17 mouse cellular contexts compared by ENCODE assay signal in genomic region chr6:16551945-16552673, GRCm38 (mm10).
A peak's percentile ranks its signal among the peaks of the same experiment; 100 is the strongest.
DNase-seq lines count a peak whose midpoint lies in the region; ATAC-seq and TF ChIP-seq lines count a peak whose summit lies in the region.
"Had no signal": no experiment of that assay in that cellular context is flagged by ENCODE, and none has a peak within 500 bp of the region (broad histone marks: within the 10 kb centered on the region; RNA-seq: fewer than 3 reads in every experiment).

No protein-coding gene starts in this region.

- H3K27me3 ChIP-seq in forebrain, embryonic 14.5 days (replicated peaks; ENCODE audit: control insufficient read depth, insufficient read depth, low read length): no peaks in the 10 kb centered on the region
- no peaks in the 10 kb centered on the region for H3K27me3 ChIP-seq in forebrain, embryonic 12.5 days
- no peaks in the 10 kb centered on the region for H3K27me3 ChIP-seq in midbrain, embryonic 16.5 days (ENCODE audit: control insufficient read depth, insufficient read depth, low read depth, low read length)
- no peaks in the 10 kb centered on the region for H3K27me3 ChIP-seq in midbrain, embryonic 15.5 days (replicated peaks)
- no peaks in the 10 kb centered on the region for H3K27me3 ChIP-seq in embryonic facial prominence, embryonic 11.5 days (ENCODE audit: control insufficient read depth, insufficient read depth, low read length)
- no peaks in the 10 kb centered on the region for H3K27me3 ChIP-seq in limb, embryonic 14.5 days (ENCODE audit: control insufficient read depth, insufficient read depth, low read length)
- H3K27me3 ChIP-seq: CH12.LX; embryonic facial prominence, embryonic 15.5 days; liver, embryonic 12.5 days had no signal

- peak; percentile 33 for DNase-seq in forebrain, embryonic 14.5 days (ENCODE audit: low spot score)
- peak; percentile 26 for DNase-seq in embryonic facial prominence, embryonic 11.5 days (ENCODE audit: low spot score)
- DNase-seq in limb, embryonic 14.5 days (ENCODE audit: low spot score): peak; percentile 77
- DNase-seq: adrenal gland, adult 8-10 months; cerebellum, adult 18-20 months; gastrocnemius, postnatal 14 days; thymus, adult 2 months had no signal

- no peak overlapping the region for H3K4me2 ChIP-seq in forebrain, embryonic 14.5 days (ENCODE audit: low read length)
- H3K4me2 ChIP-seq in forebrain, embryonic 12.5 days: no peak overlapping the region
- H3K4me2 ChIP-seq in midbrain, embryonic 16.5 days (ENCODE audit: low read length): no peak overlapping the region
- no peak overlapping the region for H3K4me2 ChIP-seq in midbrain, embryonic 15.5 days
- H3K4me2 ChIP-seq in embryonic facial prominence, embryonic 11.5 days (ENCODE audit: low read depth, low read length): no peak overlapping the region
- H3K4me2 ChIP-seq in limb, embryonic 14.5 days (replicated peaks; ENCODE audit: low read depth, low read length, severe bottlenecking): peak overlapping the region; percentile 13; the same call in 1 of the 2 replicates
- H3K4me2 ChIP-seq: embryonic facial prominence, embryonic 15.5 days; liver, embryonic 12.5 days had no signal

- no peak for TF ChIP-seq POLR2A in limb, embryonic 14.5 days (IDR thresholded peaks at IDR 0.05; ENCODE audit: borderline replicate concordance, extremely low read depth, insufficient read depth, insufficient read length)

- 51% methylated on average over 7 of the region's 7 CpGs for WGBS in forebrain, embryonic 14.5 days
- WGBS in forebrain, embryonic 12.5 days: 71% methylated on average over 7 of the region's 7 CpGs
- WGBS in midbrain, embryonic 16.5 days: 72% methylated on average over 7 of the region's 7 CpGs
- 71% methylated on average over 7 of the region's 7 CpGs for WGBS in midbrain, embryonic 15.5 days
- 42% methylated on average over 7 of the region's 7 CpGs for WGBS in embryonic facial prominence, embryonic 11.5 days
- WGBS in limb, embryonic 14.5 days: 13% methylated on average over 7 of the region's 7 CpGs

- H3K4me1 ChIP-seq in forebrain, embryonic 14.5 days (ENCODE audit: control insufficient read depth, insufficient read depth, low read length): peaks cover 5% of the 10 kb centered on the region
- H3K4me1 ChIP-seq in forebrain, embryonic 12.5 days: peaks cover 9% of the 10 kb centered on the region; the same call in 1 of the 2 replicates
- H3K4me1 ChIP-seq in midbrain, embryonic 16.5 days (ENCODE audit: control insufficient read depth, insufficient read depth, low read length): no peaks in the 10 kb centered on the region
- H3K4me1 ChIP-seq in midbrain, embryonic 15.5 days: peaks cover 7% of the 10 kb centered on the region; the same call in 1 of the 2 replicates
- H3K4me1 ChIP-seq in embryonic facial prominence, embryonic 11.5 days (ENCODE audit: control insufficient read depth, insufficient read depth, low read length): no peaks in the 10 kb centered on the region
- peaks cover 27% of the 10 kb centered on the region for H3K4me1 ChIP-seq in limb, embryonic 14.5 days (ENCODE audit: control insufficient read depth, insufficient read depth, low read length)
- H3K4me1 ChIP-seq: liver, embryonic 12.5 days had no signal

- H3K9me3 ChIP-seq in forebrain, embryonic 14.5 days (replicated peaks; ENCODE audit: control insufficient read depth, low read length): no peaks in the 10 kb centered on the region
- H3K9me3 ChIP-seq in forebrain, embryonic 12.5 days: no peaks in the 10 kb centered on the region
- no peaks in the 10 kb centered on the region for H3K9me3 ChIP-seq in midbrain, embryonic 16.5 days (replicated peaks; ENCODE audit: control insufficient read depth, low read length, poor library complexity, severe bottlenecking)
- no peaks in the 10 kb centered on the region for H3K9me3 ChIP-seq in midbrain, embryonic 15.5 days
- no peaks in the 10 kb centered on the region for H3K9me3 ChIP-seq in embryonic facial prominence, embryonic 11.5 days (replicated peaks; ENCODE audit: control insufficient read depth, low read length)
- no peaks in the 10 kb centered on the region for H3K9me3 ChIP-seq in limb, embryonic 14.5 days (ENCODE audit: control insufficient read depth, low read length)
- H3K9me3 ChIP-seq: embryonic facial prominence, embryonic 15.5 days; forebrain, embryonic 10.5 days; liver, embryonic 12.5 days had no signal

- H3K9ac ChIP-seq in forebrain, embryonic 14.5 days (ENCODE audit: low read length): no peak overlapping the region
- no peak overlapping the region for H3K9ac ChIP-seq in forebrain, embryonic 12.5 days
- H3K9ac ChIP-seq in midbrain, embryonic 16.5 days (ENCODE audit: low read depth, low read length): no peak overlapping the region
- H3K9ac ChIP-seq in midbrain, embryonic 15.5 days: no peak overlapping the region
- no peak overlapping the region for H3K9ac ChIP-seq in embryonic facial prominence, embryonic 11.5 days (replicated peaks; ENCODE audit: low read length)
- H3K9ac ChIP-seq in limb, embryonic 14.5 days (ENCODE audit: low read depth, low read length, severe bottlenecking): no peak overlapping the region
- H3K9ac ChIP-seq: embryonic facial prominence, embryonic 15.5 days; liver, embryonic 12.5 days had no signal

- H3K27ac ChIP-seq in forebrain, embryonic 14.5 days (ENCODE audit: low read depth, low read length): no peak overlapping the region
- no peak overlapping the region for H3K27ac ChIP-seq in forebrain, embryonic 12.5 days
- H3K27ac ChIP-seq in midbrain, embryonic 16.5 days (ENCODE audit: low read length): no peak overlapping the region
- no peak overlapping the region for H3K27ac ChIP-seq in midbrain, embryonic 15.5 days
- no peak overlapping the region for H3K27ac ChIP-seq in embryonic facial prominence, embryonic 11.5 days (replicated peaks; ENCODE audit: low read depth, low read length)
- H3K27ac ChIP-seq in limb, embryonic 14.5 days (replicated peaks; ENCODE audit: low read depth, low read length): peak overlapping the region; percentile 67; the same call in 1 of the 2 replicates
- H3K27ac ChIP-seq: embryonic facial prominence, embryonic 15.5 days; forebrain, embryonic 10.5 days; left cerebral cortex, adult 2 months; liver, embryonic 12.5 days had no signal

- H3K36me3 ChIP-seq in forebrain, embryonic 14.5 days (ENCODE audit: control insufficient read depth, insufficient read depth, low read length): no peaks in the 10 kb centered on the region
- H3K36me3 ChIP-seq in forebrain, embryonic 12.5 days (replicated peaks): no peaks in the 10 kb centered on the region
- H3K36me3 ChIP-seq in midbrain, embryonic 16.5 days (ENCODE audit: control insufficient read depth, insufficient read depth, low read length): no peaks in the 10 kb centered on the region
- H3K36me3 ChIP-seq in midbrain, embryonic 15.5 days (replicated peaks): no peaks in the 10 kb centered on the region
- H3K36me3 ChIP-seq in embryonic facial prominence, embryonic 11.5 days (replicated peaks; ENCODE audit: control insufficient read depth, insufficient read depth, low read depth, low read length): no peaks in the 10 kb centered on the region
- H3K36me3 ChIP-seq in limb, embryonic 14.5 days (ENCODE audit: control insufficient read depth, insufficient read depth, low read length): no peaks in the 10 kb centered on the region
- H3K36me3 ChIP-seq: embryonic facial prominence, embryonic 15.5 days; forebrain, embryonic 10.5 days; liver, embryonic 12.5 days had no signal

- no peak overlapping the region for H3K4me3 ChIP-seq in forebrain, embryonic 14.5 days (ENCODE audit: low read depth, low read length)
- H3K4me3 ChIP-seq in forebrain, embryonic 12.5 days (replicated peaks): no peak overlapping the region
- H3K4me3 ChIP-seq in midbrain, embryonic 16.5 days (ENCODE audit: low read depth, low read length): no peak overlapping the region
- H3K4me3 ChIP-seq in midbrain, embryonic 15.5 days: no peak overlapping the region
- H3K4me3 ChIP-seq in embryonic facial prominence, embryonic 11.5 days (ENCODE audit: low read depth, low read length): no peak overlapping the region
- no peak overlapping the region for H3K4me3 ChIP-seq in limb, embryonic 14.5 days (replicated peaks; ENCODE audit: low read length)
- H3K4me3 ChIP-seq: embryonic facial prominence, embryonic 15.5 days; forebrain, embryonic 10.5 days; left cerebral cortex, adult 2 months; liver, embryonic 12.5 days had no signal

- peak; percentile 24; the same call in 1 of the 2 replicates for ATAC-seq in forebrain, embryonic 14.5 days
- no peak for ATAC-seq in forebrain, embryonic 12.5 days (ENCODE audit: low FRiP score)
- 0 out of 2 replicates have a peak, but pooled peaks have one; percentile 40 for ATAC-seq in midbrain, embryonic 16.5 days
- no peak for ATAC-seq in midbrain, embryonic 15.5 days (replicated peaks)
- no peak for ATAC-seq in embryonic facial prominence, embryonic 11.5 days (replicated peaks; ENCODE audit: insufficient number of reproducible peaks, low FRiP score, low TSS enrichment, low read depth)
- ATAC-seq in limb, embryonic 14.5 days (ENCODE audit: low FRiP score, low read depth): peak; percentile 76
- no peak for ATAC-seq in granulocyte monocyte progenitor cell, adult 5-6 weeks (replicated peaks; ENCODE audit: poor library complexity, severe bottlenecking)
- ATAC-seq: inflammation-experienced regulatory T-cells, adult 6 months; liver, embryonic 12.5 days had no signal

Comparison
In these comparisons a context has a peak if more than half of its experiments do, and no peak if none do; other contexts are left out.
1. ATAC-seq: peak in forebrain, embryonic 14.5 days (single experiment), midbrain, embryonic 16.5 days (single experiment) and limb, embryonic 14.5 days (single experiment); none in forebrain, embryonic 12.5 days (single experiment), midbrain, embryonic 15.5 days (single experiment), embryonic facial prominence, embryonic 11.5 days (single experiment) and granulocyte monocyte progenitor cell, adult 5-6 weeks (single experiment).
2. DNase-seq: peak in every context shown above with its lines; median percentile 77 in limb, embryonic 14.5 days; 33 in forebrain, embryonic 14.5 days; 26 in embryonic facial prominence, embryonic 11.5 days.